Mouse (Mus musculus) C2C12 (cell line): Measurements from ENCODE around the gene Samd4b. TPM values are rescaled to one million over a fixed set of nuclear protein-coding genes. Genes with fewer than 3 reads are reported as not detected.

Experiments used
- H3K27me3 ChIP-seq: one replicate; pipeline ENCODE4 v1.6.1; 2011; ENCODE audit not compliant: control insufficient read depth, insufficient read depth, insufficient read length
- H3K36me3 ChIP-seq: one replicate; pipeline ENCODE4 v1.6.1; 2011; ENCODE audit not compliant: control insufficient read depth, insufficient read depth
- H3K4me3 ChIP-seq: one replicate; pipeline ENCODE4 v1.5.1; 2011; ENCODE audit warnings: mild to moderate bottlenecking, control low read depth; ENCODE audit not compliant: poor library complexity, insufficient read depth, severe bottlenecking
- H3K79me2 ChIP-seq: one replicate; pipeline ENCODE4 v1.6.1; 2011; ENCODE audit not compliant: control insufficient read depth, insufficient read depth
- H3K79me3 ChIP-seq: one replicate; pipeline ENCODE4 v1.6.1; 2011; ENCODE audit warnings: low read depth, control low read depth
- H3ac ChIP-seq: one replicate; pipeline ENCODE3; 2011; ENCODE audit warnings: low read depth; ENCODE audit not compliant: control insufficient read depth, insufficient read length
- CEBPB ChIP-seq: IDR thresholded peaks from one replicate; pipeline ENCODE4 v1.6.1; 2011; ENCODE audit warnings: low read depth, mild to moderate bottlenecking, control low read depth, moderate library complexity
- CTCF ChIP-seq: IDR thresholded peaks from one replicate; pipeline ENCODE4 v1.5.1; 2011; ENCODE audit not compliant: control insufficient read depth, insufficient read depth, insufficient read length
- FOSL1 ChIP-seq: IDR thresholded peaks from one replicate; pipeline ENCODE4 v1.8.0; 2011; ENCODE audit warnings: mild to moderate bottlenecking, low read length; ENCODE audit not compliant: poor library complexity, insufficient read depth, severe bottlenecking
- MAX ChIP-seq: IDR thresholded peaks from one replicate; pipeline ENCODE4 v1.6.1; 2011; ENCODE audit warnings: mild to moderate bottlenecking, control low read depth
- MYOD1 ChIP-seq: IDR thresholded peaks from one replicate; pipeline ENCODE4 v1.6.1; 2011; ENCODE audit warnings: low read depth; ENCODE audit not compliant: control insufficient read depth, insufficient read length
- MYOG ChIP-seq: IDR thresholded peaks from one replicate; pipeline ENCODE4 v1.6.1; 2011; ENCODE audit not compliant: control insufficient read depth, insufficient read length; ENCODE audit errors: extremely low read depth
- USF1 ChIP-seq: IDR thresholded peaks from one replicate; pipeline ENCODE4 v1.6.1; 2011; ENCODE audit warnings: low read depth, mild to moderate bottlenecking, control low read depth, moderate library complexity
- polyA plus RNA-seq: library from polyadenylated mRNA; unstranded; fragments of >200 nt; fragmentation: generic; extraction: Trizol; gene quantifications from one replicate; pipeline ENCODE4 v1.2.1, GENCODE M21; 2012; ENCODE audit warnings: missing spikeins

The Samd4b gene
- polyA plus RNA-seq, 1 experiment = 42.6 TPM

GRCm38 (mm10) chr7:28444344-28444974, 153.5 kb downstream of the Samd4b start:
- TF ChIP-seq MAX = no peak
- TF ChIP-seq USF1 = no peak
- no peak for TF ChIP-seq MYOG
- TF ChIP-seq FOSL1 = no peak
- no peak for TF ChIP-seq CEBPB
- no peak for TF ChIP-seq CTCF
- TF ChIP-seq MYOD1 = no peak
- Histone ChIP-seq H3K79me3 (no peaks in the 10 kb centered on the region), H3K36me3 (no peaks in the 10 kb centered on the region), H3ac (no peak overlapping the region), H3K79me2 (no peaks in the 10 kb centered on the region), H3K27me3 (peaks cover 27% of the 10 kb centered on the region), H3K4me3 (no peak overlapping the region)

GRCm38 (mm10) chr7:28442688-28443087, 155.3 kb downstream of the Samd4b start:
- no peak for TF ChIP-seq USF1
- TF ChIP-seq CTCF = no peak
- no peak for TF ChIP-seq CEBPB
- TF ChIP-seq MAX = no peak
- no peak for TF ChIP-seq FOSL1
- no peak for TF ChIP-seq MYOG
- TF ChIP-seq MYOD1 = no peak
- Histone ChIP-seq H3K79me3 (no peaks in the 10 kb centered on the region), H3ac (no peak overlapping the region), H3K36me3 (no peaks in the 10 kb centered on the region), H3K4me3 (no peak overlapping the region), H3K79me2 (no peaks in the 10 kb centered on the region), H3K27me3 (peaks cover 24% of the 10 kb centered on the region)

GRCm38 (mm10) chr7:28441776-28442485, 156.0 kb downstream of the Samd4b start:
- H3K79me2 ChIP-seq = no peaks in the 10 kb centered on the region
- TF ChIP-seq FOSL1 = no peak
- TF ChIP-seq CTCF = no peak
- no peak for TF ChIP-seq MYOD1
- TF ChIP-seq USF1 = no peak
- no peak for TF ChIP-seq MAX
- no peak for TF ChIP-seq CEBPB
- no peak for TF ChIP-seq MYOG
- peaks cover 24% of the 10 kb centered on the region for H3K27me3 ChIP-seq
- no peaks in the 10 kb centered on the region for H3K79me3 ChIP-seq
- H3ac ChIP-seq = no peak overlapping the region
- H3K36me3 ChIP-seq = no peaks in the 10 kb centered on the region
- H3K4me3 ChIP-seq = no peak overlapping the region

- Histone ChIP-seq H3K79me2 (peaks cover 1% of the 10 kb centered on the region), H3K36me3 (no peaks in the 10 kb centered on the region), H3K27me3 (peaks cover 20% of the 10 kb centered on the region), H3K4me3 (no peak overlapping the region), H3K79me3 (no peaks in the 10 kb centered on the region), H3ac (no peak overlapping the region)
- TF ChIP-seq MYOD1 (no peak), CTCF (no peak), CEBPB (no peak), FOSL1 (no peak), USF1 (no peak), MYOG (no peak)
Observed at GRCm38 (mm10) chr7:28440739-28441138, 157.2 kb downstream of the Samd4b start.

GRCm38 (mm10) chr7:28438771-28439170, 159.2 kb downstream of the Samd4b start:
- Histone ChIP-seq H3K27me3 (peaks cover 4% of the 10 kb centered on the region), H3K79me3 (peaks cover 11% of the 10 kb centered on the region), H3K4me3 (no peak overlapping the region), H3K36me3 (no peaks in the 10 kb centered on the region), H3ac (no peak overlapping the region), H3K79me2 (peaks cover 21% of the 10 kb centered on the region)
- no peak for TF ChIP-seq MYOD1
- no peak for TF ChIP-seq CEBPB
- TF ChIP-seq FOSL1 = no peak
- no peak for TF ChIP-seq MAX
- no peak for TF ChIP-seq MYOG
- no peak for TF ChIP-seq USF1
- no peak for TF ChIP-seq CTCF
